Mouse (Mus musculus) MEL (cell line): Measurements from ENCODE around the gene Ggct. TPM values are rescaled to one million over a fixed set of nuclear protein-coding genes. Genes with fewer than 3 reads are reported as not detected.
A peak's percentile ranks its signal among the peaks of the same experiment; 100 is the strongest.

Experiments
- DNase-seq: peaks from one replicate; pipeline ENCODE4 v3.0.0; 2011; ENCODE audit warnings: low read depth, low spot score
- H3K27ac ChIP-seq: 2 replicates; pipeline ENCODE4 v1.5.1; 2012; ENCODE audit warnings: low read depth, mild to moderate bottlenecking, control low read depth, low read length, moderate library complexity; ENCODE audit not compliant: control insufficient read depth
- H3K27me3 ChIP-seq, 2 experiments: fragments of 150-350 bp in 1 of 2; sonication (generic) in 1 of 2; 2 replicates each; pipeline ENCODE4 v1.6.1; 2012; ENCODE audit warnings: low read length in 2 of 2, mild to moderate bottlenecking in 2 of 2, improper control_type of control experiment in 1 of 2, moderate library complexity in 1 of 2; ENCODE audit not compliant: insufficient read depth in 2 of 2, control insufficient read depth in 1 of 2
- H3K36me3 ChIP-seq, 2 experiments: 2 replicates each; pipeline ENCODE4 v1.6.1; 2012 to 2014; ENCODE audit warnings: low read length in 2 of 2, improper control_type of control experiment in 1 of 2, inconsistent platforms in 1 of 2, mild to moderate bottlenecking in 1 of 2; ENCODE audit not compliant: insufficient read depth in 2 of 2, control insufficient read depth in 1 of 2
- H3K4me1 ChIP-seq, 2 experiments: fragments of 150-350 bp in 1 of 2; sonication (generic) in 1 of 2; 2 replicates each; pipeline ENCODE4 v1.6.1; 2012; ENCODE audit warnings: low read length in 2 of 2, improper control_type of control experiment in 1 of 2, mild to moderate bottlenecking in 1 of 2; ENCODE audit not compliant: insufficient read depth in 2 of 2, control insufficient read depth in 1 of 2
- H3K4me3 ChIP-seq, 2 experiments: fragments of 150-350 bp in 1 of 2; sonication (generic) in 1 of 2; 2 replicates each; pipeline ENCODE4 v1.5.1; 2012; ENCODE audit warnings: low read depth in 2 of 2, low read length in 2 of 2, mild to moderate bottlenecking in 2 of 2, moderate library complexity in 2 of 2, control low read depth in 1 of 2, improper control_type of control experiment in 1 of 2; ENCODE audit not compliant: control insufficient read depth in 1 of 2, insufficient read depth in 1 of 2
- H3K79me2 ChIP-seq: 2 replicates; pipeline ENCODE4 v1.6.1; 2012; ENCODE audit warnings: mild to moderate bottlenecking, low read length, moderate library complexity; ENCODE audit not compliant: control insufficient read depth, poor library complexity, insufficient read depth
- H3K9ac ChIP-seq: 2 replicates; pipeline ENCODE4 v1.6.1; 2012; ENCODE audit warnings: low read depth, mild to moderate bottlenecking, control low read depth, low read length, moderate library complexity; ENCODE audit not compliant: control insufficient read depth, poor library complexity, severe bottlenecking
- H3K9me3 ChIP-seq: fragments of 150-350 bp; sonication (generic); replicated peaks from 2 replicates; pipeline ENCODE4 v1.6.1; 2012; ENCODE audit warnings: mild to moderate bottlenecking, low read length, improper control_type of control experiment, moderate library complexity; ENCODE audit not compliant: insufficient read depth
- BHLHE40 ChIP-seq: IDR thresholded peaks from 2 replicates; pipeline ENCODE4 v1.6.1; 2012; ENCODE audit warnings: low read depth, mild to moderate bottlenecking, inconsistent platforms, low read length, improper control_type of control experiment, borderline replicate concordance
- CTCF ChIP-seq, 3 experiments: IDR thresholded peaks in 2 of 3; conservative IDR thresholded peaks in 1 of 3; 2 replicates each; pipeline ENCODE4 v1.5.1; 2011 to 2012; ENCODE audit warnings: low read length in 3 of 3, low read depth in 2 of 3, mild to moderate bottlenecking in 2 of 3, improper control_type of control experiment in 1 of 3, inconsistent platforms in 1 of 3, mixed read lengths in 1 of 3, moderate library complexity in 1 of 3; ENCODE audit not compliant: control insufficient read depth in 1 of 3, insufficient read depth in 1 of 3, poor library complexity in 1 of 3, severe bottlenecking in 1 of 3
- E2F4 ChIP-seq: IDR thresholded peaks from 2 replicates; pipeline ENCODE4 v1.6.1; 2011; ENCODE audit warnings: low read depth, low read length, improper control_type of control experiment, borderline replicate concordance
- ELF1 ChIP-seq: IDR thresholded peaks from 2 replicates; pipeline ENCODE4 v1.6.1; 2014; ENCODE audit warnings: low read depth, mild to moderate bottlenecking, inconsistent platforms, low read length, improper control_type of control experiment, moderate library complexity
- EP300 ChIP-seq, 2 experiments: IDR thresholded peaks; 2 replicates each; pipeline ENCODE4 v1.6.1; 2011; ENCODE audit warnings: improper control_type of control experiment in 2 of 2, low read length in 2 of 2, low read depth in 1 of 2, mild to moderate bottlenecking in 1 of 2
- ETS1 ChIP-seq: IDR thresholded peaks from 2 replicates; pipeline ENCODE4 v1.6.1; 2012; ENCODE audit warnings: low read depth, mild to moderate bottlenecking, inconsistent platforms, low read length, improper control_type of control experiment, moderate library complexity
- GATA1 ChIP-seq: IDR thresholded peaks from 2 replicates; pipeline ENCODE4 v1.6.1; 2011; ENCODE audit warnings: low read depth, low read length, improper control_type of control experiment
- MAFK ChIP-seq: IDR thresholded peaks from 2 replicates; pipeline ENCODE4 v1.6.1; 2011; ENCODE audit warnings: low read depth, mild to moderate bottlenecking, low read length, improper control_type of control experiment, borderline replicate concordance
- MYC ChIP-seq: IDR thresholded peaks from 2 replicates; pipeline ENCODE4 v1.6.1; 2011; ENCODE audit warnings: low read depth, mild to moderate bottlenecking, low read length, improper control_type of control experiment, moderate library complexity
- NELFE ChIP-seq: IDR thresholded peaks from 2 replicates; pipeline ENCODE4 v1.6.1; 2011; ENCODE audit warnings: low read depth, low read length, improper control_type of control experiment
- POLR2A ChIP-seq, 2 experiments: IDR thresholded peaks; 2 replicates each; pipeline ENCODE4 v1.6.1; 2011 to 2012; ENCODE audit warnings: low read length in 2 of 2, mild to moderate bottlenecking in 2 of 2, control low read depth in 1 of 2, improper control_type of control experiment in 1 of 2, low read depth in 1 of 2, moderate library complexity in 1 of 2; ENCODE audit not compliant: control insufficient read depth in 1 of 2, insufficient read depth in 1 of 2, poor library complexity in 1 of 2
- POLR2AphosphoS5 ChIP-seq: IDR thresholded peaks from 2 replicates; pipeline ENCODE4 v1.6.1; 2012; ENCODE audit warnings: low read depth, borderline replicate concordance, mild to moderate bottlenecking, inconsistent platforms, low read length, moderate library complexity, mixed read lengths
- SMC3 ChIP-seq: IDR thresholded peaks from 2 replicates; pipeline ENCODE4 v1.6.1; 2011; ENCODE audit warnings: low read depth, low read length, improper control_type of control experiment
- TBP ChIP-seq: IDR thresholded peaks from 2 replicates; pipeline ENCODE4 v1.8.0; 2011; ENCODE audit warnings: low read depth, low read length, improper control_type of control experiment
- polyA plus RNA-seq, 2 experiments: library from polyadenylated mRNA; stranded (reverse) in 1 of 2; unstranded in 1 of 2; fragments of >175 nt in 1 of 2; fragments of >200 nt in 1 of 2; gene quantifications; 2 replicates each; pipeline versions ENCODE4 v1.2.1 to v1.2.4; 2012; ENCODE audit warnings: low replicate concordance in 2 of 2, low read depth in 1 of 2; ENCODE audit not compliant: insufficient read length in 2 of 2, insufficient read depth in 1 of 2, missing spikeins in 1 of 2
- total RNA-seq: library from RNA; depleted of rRNA; stranded (reverse); fragments of 300-350 nt; gene quantifications from 2 replicates; pipeline ENCODE4 v1.2.3, GENCODE M21; 2012

Gene Ggct
- total and polyA plus RNA-seq, 3 experiments: 23.7 to 41.6 TPM; not detected in 1

GRCm38 (mm10) chr6:55014184-55014583 lies 21.4 kb upstream of the Ggct start:
- TF ChIP-seq BHLHE40 (no peak), SMC3 (no peak), MAFK (peak; percentile 91), POLR2AphosphoS5 (no peak), ELF1 (no peak)
- no peak overlapping the region for H3K27ac ChIP-seq
- no peak overlapping the region for H3K4me3 ChIP-seq
- DNase-seq: no peak
- H3K9ac ChIP-seq: no peak overlapping the region
- no peaks in the 10 kb centered on the region for H3K79me2 ChIP-seq
- peaks cover 0 to 3% of the 10 kb centered on the region in 2 experiments; a peak in 1 of 4 replicates for H3K4me1 ChIP-seq
- no peaks in the 10 kb centered on the region for H3K27me3 ChIP-seq
- peaks cover 0 to 2% of the 10 kb centered on the region in 2 experiments; a peak in 1 of 4 replicates for H3K36me3 ChIP-seq
- H3K9me3 ChIP-seq: no peaks in the 10 kb centered on the region

DNA sequence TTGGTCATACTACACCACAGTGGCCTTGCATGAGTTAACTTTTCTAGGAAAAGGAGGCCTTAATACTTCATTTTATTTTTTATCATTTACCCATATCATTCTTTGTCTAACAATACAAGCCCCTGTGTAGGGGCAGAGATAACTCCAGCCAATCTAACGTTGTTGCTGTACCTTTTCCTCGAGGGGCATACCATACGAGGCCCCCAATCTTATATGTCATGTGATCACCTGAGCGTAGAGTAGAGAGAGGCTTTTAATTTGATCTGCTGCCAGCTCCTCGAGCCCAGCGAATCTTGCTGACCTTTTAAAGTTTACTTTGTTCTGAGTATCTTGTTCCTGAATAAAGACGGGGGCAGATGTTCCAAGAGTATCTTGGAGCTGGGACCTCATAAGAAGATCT lies 19.8 kb upstream of the Ggct start:
- DNase-seq: no peak

GRCm38 (mm10) chr6:55010330-55011091 lies 17.8 kb upstream of the Ggct start:
- H3K36me3 ChIP-seq: no peaks in the 10 kb centered on the region
- H3K27ac ChIP-seq: no peak overlapping the region
- no peaks in the 10 kb centered on the region for H3K4me1 ChIP-seq
- TF ChIP-seq ETS1 (no peak), GATA1 (0 out of 2 replicates have a peak, but pooled peaks have one; percentile 20)
- H3K9ac ChIP-seq: no peak overlapping the region
- DNase-seq: no peak
- no peaks in the 10 kb centered on the region for H3K9me3 ChIP-seq
- H3K27me3 ChIP-seq: peaks cover 4 to 5% of the 10 kb centered on the region in 2 experiments
- no peak overlapping the region for H3K4me3 ChIP-seq
- no peaks in the 10 kb centered on the region for H3K79me2 ChIP-seq

More for the DNA sequence above, 19.8 kb upstream of the Ggct start:
- Histone ChIP-seq H3K9me3 (no peaks in the 10 kb centered on the region), H3K36me3 (peaks cover 0 to 2% of the 10 kb centered on the region in 2 experiments; a peak in 1 of 4 replicates), H3K27me3 (no peaks in the 10 kb centered on the region; a peak in 2 of 4 replicates), H3K9ac (no peak overlapping the region), H3K4me1 (peaks cover 0 to 3% of the 10 kb centered on the region in 2 experiments; a peak in 1 of 4 replicates), H3K4me3 (no peak overlapping the region), H3K79me2 (no peaks in the 10 kb centered on the region), H3K27ac (no peak overlapping the region)
- TF ChIP-seq MYC (no peak), GATA1 (no peak), NELFE (no peak), POLR2AphosphoS5 (no peak), EP300 (IDR thresholded peaks at IDR 0.05; ENCODE audit: low read depth in 1 of 2, low read length in 2 of 2) (no peak), CTCF (IDR thresholded peaks at IDR 0.05 in 2 of 3, conservative IDR thresholded peaks at IDR 0.05 in 1 of 3; ENCODE audit: control insufficient read depth in 1 of 3, insufficient read depth in 1 of 3, low read depth in 2 of 3, low read length in 3 of 3, poor library complexity in 1 of 3, severe bottlenecking in 1 of 3) (no peak), POLR2A (IDR thresholded peaks at IDR 0.05; ENCODE audit: control insufficient read depth in 1 of 2, insufficient read depth in 1 of 2, low read depth in 1 of 2, low read length in 2 of 2, poor library complexity in 1 of 2) (no peak), TBP (no peak), E2F4 (no peak), SMC3 (no peak)
- TF ChIP-seq, all 39 proteins: peak for 0
